Mouse (Mus musculus) thymus, postnatal 10 days (tissue): Measurements from ENCODE around the gene Scgb3a1.

Experiments
- DNase-seq, 2 experiments: peaks; one replicate each; pipeline ENCODE4 v3.0.0; 2021; ENCODE audit warnings: low spot score in 2 of 2

Gene Scgb3a1

DNA sequence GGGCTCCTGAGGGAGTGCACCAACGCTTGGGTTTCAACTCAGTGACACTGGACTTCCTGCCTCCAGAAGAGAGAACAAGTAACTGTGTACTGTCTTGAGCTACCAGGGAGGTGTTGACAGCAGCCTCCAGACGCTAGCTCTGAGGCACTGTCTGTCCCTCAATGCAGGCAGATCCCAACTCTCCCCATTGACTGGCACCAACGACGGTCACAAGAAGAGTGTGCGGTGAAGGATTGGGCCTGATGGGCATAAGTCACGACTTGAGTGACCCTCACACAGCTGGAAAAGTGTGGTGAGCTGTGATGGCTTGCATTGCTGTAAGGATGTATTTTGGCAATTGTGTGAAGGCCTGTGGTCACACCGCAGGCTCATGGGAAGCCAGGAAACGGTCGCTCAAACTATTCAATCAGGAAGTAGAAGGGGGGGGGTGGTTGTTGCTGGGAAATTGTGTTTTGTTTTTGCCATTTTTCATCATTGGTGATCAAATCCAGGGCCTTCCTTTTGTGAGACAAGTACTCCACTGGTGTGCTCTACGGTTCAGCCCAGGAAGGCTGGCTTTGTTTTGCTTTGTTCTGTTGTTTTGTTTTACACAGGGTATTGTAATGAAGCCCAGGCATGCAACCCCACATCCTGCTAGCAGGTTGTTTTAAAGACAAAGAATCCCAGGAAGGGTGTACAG is 4.5 kb upstream of the Scgb3a1 start:
- no peak for DNase-seq

DNA sequence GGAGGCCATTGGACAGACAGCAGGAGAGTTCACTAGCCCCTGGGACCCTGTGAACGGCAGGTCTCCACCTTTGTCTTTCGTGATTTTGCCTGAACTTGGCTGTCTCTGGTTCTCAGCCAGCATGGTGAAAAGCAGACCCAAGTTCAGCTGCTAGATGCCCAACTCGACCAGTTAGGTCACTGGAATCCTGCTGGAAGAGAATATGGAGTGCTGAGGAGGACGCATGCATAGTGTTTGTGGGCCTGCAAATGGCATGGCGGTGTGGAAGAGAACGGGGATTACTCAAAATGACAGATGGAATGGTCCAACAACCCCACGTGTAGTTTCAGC is 4.0 kb upstream of the Scgb3a1 start:
- DNase-seq = no peak

- no peak for DNase-seq
Measured at GRCm38 (mm10) chr11:49662292-49662780, 1.1 kb upstream of the Scgb3a1 start.

DNA sequence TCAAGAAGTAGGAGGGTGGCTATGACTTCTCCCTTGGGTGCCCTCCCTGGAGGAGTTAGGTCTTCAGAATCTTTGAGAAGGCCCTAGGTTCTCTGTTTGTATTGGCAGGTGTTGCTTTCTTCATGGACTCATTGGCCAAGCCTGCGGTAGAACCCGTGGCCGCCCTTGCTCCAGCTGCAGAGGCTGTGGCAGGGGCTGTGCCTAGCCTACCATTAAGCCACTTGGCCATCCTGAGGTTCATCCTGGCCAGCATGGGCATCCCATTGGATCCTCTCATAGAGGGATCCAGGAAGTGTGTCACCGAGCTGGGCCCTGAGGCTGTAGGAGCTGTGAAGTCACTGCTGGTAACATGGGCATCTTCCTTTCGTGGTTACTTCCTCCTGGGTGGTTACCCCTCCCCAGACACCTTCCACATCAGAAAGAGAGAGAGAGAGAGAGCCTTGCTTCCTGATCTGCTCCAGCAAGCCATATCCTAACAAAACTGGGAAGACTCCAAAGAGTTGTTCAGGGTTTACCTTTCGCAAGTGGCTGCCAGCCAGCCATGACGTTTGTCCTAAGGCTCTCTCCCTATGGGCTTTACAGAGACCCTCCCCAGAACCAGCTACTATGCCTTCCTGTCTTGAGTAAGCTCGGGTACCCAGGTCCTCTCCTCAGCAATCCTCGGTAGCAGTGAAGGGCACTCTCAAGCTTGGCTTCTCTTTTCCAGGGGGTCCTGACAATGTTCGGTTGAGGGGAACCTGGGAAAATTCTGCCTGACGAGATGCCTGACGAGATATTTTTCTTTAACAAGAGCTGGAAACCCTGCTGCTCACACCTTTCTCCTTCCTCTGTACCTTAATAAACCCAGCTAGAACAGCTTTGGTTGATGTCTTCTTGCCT is 1.1 kb downstream of the Scgb3a1 start:
- DNase-seq = no peak

GRCm38 (mm10) chr11:49665462-49665861 is 2.1 kb downstream of the Scgb3a1 start:
- DNase-seq = no peak

GRCm38 (mm10) chr11:49673433-49673832 is 10.0 kb downstream of the Scgb3a1 start:
- DNase-seq = no peak

DNA sequence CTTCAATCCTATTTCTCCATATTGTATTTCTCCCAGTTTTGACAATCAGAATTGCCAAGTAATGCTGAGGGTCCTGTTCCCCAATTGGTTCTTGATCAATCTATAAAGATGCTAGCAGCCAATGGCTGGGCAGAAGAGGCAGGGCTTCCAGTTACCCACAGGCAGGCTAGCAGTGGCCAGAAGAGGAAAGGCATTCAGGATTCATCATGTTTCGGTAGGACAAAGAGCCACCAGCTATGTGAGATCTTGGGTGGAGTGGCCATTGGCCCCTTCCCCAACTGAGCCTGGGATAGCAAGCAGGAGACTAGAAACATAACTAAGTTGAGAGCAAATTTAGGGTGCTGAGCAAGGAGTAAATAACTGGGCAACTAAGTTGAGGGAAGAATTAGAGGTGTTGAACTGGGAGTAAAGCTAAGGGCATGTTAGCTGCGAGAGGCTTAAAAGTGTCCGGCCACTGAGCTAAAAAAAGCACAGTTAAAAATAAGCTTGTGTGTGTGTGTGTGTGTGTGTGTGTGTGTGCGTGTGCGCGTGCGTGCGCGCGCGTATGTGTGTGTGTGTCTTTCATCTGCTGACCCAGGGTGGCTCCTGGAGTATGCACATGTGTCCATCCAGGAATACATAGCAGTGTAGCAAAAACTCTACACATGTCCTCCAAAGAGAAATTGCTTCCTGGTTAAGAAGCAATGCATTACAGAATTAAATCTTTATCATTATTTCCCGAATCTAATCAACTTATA is 21.0 kb downstream of the Scgb3a1 start:
- no peak for DNase-seq

GRCm38 (mm10) chr11:49695013-49695412 is 31.6 kb downstream of the Scgb3a1 start:
- DNase-seq = no peak

DNA sequence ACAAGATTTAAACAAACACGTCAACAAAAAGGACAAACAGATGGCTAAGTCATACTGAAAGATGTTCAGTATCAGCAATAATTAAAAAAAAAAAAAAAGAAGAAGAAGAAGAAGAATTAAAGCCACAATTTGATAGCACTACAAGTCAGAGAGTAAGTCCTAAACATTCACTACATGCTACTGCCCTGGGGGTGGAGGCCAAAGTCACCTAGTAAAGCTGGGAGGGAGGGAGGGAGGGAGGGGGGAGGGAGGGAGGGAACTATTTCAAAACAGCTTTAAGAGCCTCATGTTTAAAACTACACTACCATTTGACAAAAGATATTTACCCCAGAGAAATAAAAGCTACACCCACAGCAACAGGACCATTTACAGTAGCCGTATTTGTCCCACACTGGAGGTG is 32.3 kb downstream of the Scgb3a1 start:
- DNase-seq = no peak

GRCm38 (mm10) chr11:49696472-49696871 is 33.1 kb downstream of the Scgb3a1 start:
- DNase-seq = no peak

DNA sequence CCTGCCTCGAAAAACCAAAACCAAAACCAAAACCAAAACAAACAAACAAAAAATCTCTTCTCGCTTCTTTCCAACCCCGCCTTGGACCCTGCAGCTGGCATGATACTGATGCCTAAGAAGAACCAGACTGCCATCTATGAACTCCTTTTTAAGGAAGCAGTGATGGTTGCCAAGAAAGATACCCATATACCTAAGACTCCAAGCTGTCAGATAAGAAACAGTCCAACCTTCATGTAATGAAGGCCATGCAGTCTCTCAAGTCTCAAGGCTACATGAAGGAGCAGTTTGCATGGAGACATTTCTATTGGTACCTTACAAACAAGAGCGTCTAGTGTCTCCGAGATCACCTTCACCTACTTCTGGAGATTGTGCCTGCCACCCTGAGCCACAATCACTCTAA is 34.4 kb downstream of the Scgb3a1 start:
- DNase-seq = no peak

DNA sequence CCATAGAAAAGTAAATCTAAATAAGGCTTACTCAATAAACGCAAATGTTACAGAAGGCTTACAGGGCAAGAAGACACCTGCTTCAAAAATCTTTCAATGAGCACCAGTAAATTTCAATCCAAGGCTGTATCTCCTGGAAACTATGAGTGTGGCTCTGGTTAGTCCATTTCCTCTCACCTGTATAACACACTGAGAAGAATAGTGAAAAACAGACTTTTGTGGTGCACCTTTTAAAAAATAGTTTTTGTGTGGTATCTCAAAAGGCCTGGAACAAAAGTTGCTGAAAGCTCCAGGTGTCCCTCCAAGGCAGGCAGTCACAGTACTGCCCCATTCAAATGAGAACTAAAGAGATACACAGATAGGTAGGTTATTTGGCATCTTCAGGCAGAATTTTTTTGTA is 35.7 kb downstream of the Scgb3a1 start:
- no peak for DNase-seq

- no peak for DNase-seq
Measured at GRCm38 (mm10) chr11:49702014-49702413, 38.6 kb downstream of the Scgb3a1 start.

DNA sequence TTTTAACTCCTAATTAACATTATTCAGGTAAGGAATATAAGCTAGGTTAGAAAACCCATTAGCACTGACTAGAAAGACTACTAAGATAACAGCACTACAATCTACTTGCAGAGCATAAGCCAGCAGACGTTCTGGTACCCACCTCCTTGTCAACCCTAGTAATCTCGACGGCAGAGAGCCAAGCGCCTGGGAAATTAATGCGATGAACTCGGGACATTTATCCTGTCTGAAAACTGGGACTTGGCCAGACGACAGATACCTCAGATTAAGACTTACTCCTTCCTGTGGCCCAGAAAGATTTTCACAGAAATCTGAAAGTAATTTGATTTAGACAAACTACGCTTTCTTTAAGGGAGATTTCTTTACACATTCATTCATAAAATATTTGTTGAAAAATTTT is 41.4 kb downstream of the Scgb3a1 start:
- DNase-seq = no peak

- DNase-seq = no peak
Measured at GRCm38 (mm10) chr11:49707834-49708233, 44.4 kb downstream of the Scgb3a1 start.

DNA sequence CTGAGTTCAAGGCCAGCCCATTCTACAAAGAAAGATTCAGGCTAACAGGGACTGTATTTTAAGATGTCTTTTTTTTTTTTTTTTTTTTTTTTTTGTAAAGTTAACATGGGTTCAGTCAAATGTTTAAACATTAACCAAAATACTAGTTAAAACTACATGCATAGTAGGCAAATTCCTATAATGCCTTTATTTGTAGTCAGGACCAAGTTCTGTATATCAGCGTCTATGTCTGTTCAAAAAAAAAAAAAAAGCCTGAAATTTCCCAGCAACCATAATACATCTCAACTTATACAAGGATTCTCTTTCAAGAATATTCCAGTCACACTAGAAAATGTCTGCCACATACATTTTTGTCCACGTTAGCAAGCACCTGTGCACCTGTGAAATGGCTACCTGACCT is 47.3 kb downstream of the Scgb3a1 start:
- no peak for DNase-seq

GRCm38 (mm10) chr11:49711981-49712554 is 48.7 kb downstream of the Scgb3a1 start:
- peak; percentile 71 to 74 for DNase-seq

- DNase-seq = peak; percentile 98
Measured at GRCm38 (mm10) chr11:49712555-49713335, 49.3 kb downstream of the Scgb3a1 start, which contains the start of gene Cnot6. Gene Cnot6, minus strand, starts transcription at chr11:49712723.

DNA sequence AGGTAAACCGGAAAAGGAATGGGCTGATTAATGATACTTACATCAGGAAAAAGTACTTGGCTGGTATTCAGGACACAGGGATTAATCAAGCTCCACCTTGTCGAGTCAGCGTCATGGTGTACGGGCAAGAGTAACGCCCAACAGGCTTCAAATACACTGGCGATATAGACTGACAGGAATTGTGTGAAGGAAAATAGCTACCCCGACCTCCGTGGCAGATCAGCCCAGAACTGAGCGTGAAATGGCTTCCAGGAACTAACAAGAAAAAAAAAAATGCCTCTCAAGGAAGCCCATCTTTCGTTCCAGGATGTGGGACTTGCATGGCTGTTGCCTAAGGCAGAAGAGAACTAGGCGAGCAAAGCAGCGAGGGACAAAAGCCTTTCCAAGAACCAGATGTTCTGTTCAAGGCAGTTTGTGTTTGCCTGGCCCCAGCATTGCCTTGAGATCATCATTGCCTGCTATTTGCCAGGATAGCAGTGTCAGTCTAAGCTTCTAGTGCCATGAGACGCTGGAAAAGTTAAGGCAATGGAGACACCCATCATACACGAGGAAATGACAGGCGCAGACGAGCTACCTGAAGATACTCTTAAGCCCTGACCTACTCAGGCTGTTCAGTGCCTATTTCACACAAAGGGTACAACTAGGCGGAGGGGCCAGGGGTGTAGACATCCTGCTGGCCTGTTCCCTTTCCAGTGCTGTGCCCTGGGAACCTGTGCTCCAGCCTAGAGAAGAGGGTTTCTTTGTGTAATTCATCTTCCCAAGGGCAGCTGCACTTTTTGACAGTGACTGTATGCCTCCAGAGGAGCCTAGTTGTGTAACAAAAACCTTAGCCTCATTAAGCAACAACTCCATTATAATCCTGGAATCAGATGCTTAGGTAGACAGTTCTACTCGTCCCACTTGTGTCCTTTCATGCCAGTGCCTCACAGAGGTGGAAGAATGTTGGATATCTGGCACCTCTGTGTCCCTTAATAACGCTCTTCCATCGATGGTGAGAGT is 50.2 kb downstream of the Scgb3a1 start:
- no peak for DNase-seq
